Mouse (Mus musculus) embryo, embryonic 10.5 days (tissue): ENCODE results near the gene Calhm3.

Experiments used
- DNase-seq: peaks from one replicate; pipeline ENCODE4 v3.0.0-alpha.2; 2015; ENCODE audit warnings: low spot score

Gene Calhm3

GRCm38 (mm10) chr19:47118634-47119033 is 38.9 kb downstream of the Calhm3 start:
- DNase-seq: no peak

- DNase-seq: no peak
Observed at GRCm38 (mm10) chr19:47104641-47105271, 52.8 kb downstream of the Calhm3 start.
